Mouse (Mus musculus) thymus, adult 2 months (tissue): ENCODE results near the gene Drd4.

Experiments used
- CTCF ChIP-seq: fragments of 200-500 bp; IDR thresholded peaks from 2 replicates; pipeline ENCODE4 v1.5.1; 2012; ENCODE audit warnings: mild to moderate bottlenecking, control low read depth, low read length, moderate library complexity, borderline replicate concordance; ENCODE audit not compliant: control insufficient read depth, poor library complexity, insufficient read depth; ENCODE audit errors: extremely low read depth
- POLR2A ChIP-seq: fragments of 200-500 bp; IDR thresholded peaks from 2 replicates; pipeline ENCODE4 v1.6.1; 2012; ENCODE audit warnings: mild to moderate bottlenecking, low read length, control low read depth, moderate library complexity; ENCODE audit not compliant: control insufficient read depth, poor library complexity, insufficient read depth; ENCODE audit errors: extremely low read depth

GRCm38 (mm10) chr7:141335044-141335579 lies 43.3 kb downstream of the Drd4 start:
- TF ChIP-seq CTCF: no peak
- TF ChIP-seq POLR2A: no peak
